Mouse (Mus musculus): ENCODE measurements around the gene Pde1b.

Gene Pde1b

DNA sequence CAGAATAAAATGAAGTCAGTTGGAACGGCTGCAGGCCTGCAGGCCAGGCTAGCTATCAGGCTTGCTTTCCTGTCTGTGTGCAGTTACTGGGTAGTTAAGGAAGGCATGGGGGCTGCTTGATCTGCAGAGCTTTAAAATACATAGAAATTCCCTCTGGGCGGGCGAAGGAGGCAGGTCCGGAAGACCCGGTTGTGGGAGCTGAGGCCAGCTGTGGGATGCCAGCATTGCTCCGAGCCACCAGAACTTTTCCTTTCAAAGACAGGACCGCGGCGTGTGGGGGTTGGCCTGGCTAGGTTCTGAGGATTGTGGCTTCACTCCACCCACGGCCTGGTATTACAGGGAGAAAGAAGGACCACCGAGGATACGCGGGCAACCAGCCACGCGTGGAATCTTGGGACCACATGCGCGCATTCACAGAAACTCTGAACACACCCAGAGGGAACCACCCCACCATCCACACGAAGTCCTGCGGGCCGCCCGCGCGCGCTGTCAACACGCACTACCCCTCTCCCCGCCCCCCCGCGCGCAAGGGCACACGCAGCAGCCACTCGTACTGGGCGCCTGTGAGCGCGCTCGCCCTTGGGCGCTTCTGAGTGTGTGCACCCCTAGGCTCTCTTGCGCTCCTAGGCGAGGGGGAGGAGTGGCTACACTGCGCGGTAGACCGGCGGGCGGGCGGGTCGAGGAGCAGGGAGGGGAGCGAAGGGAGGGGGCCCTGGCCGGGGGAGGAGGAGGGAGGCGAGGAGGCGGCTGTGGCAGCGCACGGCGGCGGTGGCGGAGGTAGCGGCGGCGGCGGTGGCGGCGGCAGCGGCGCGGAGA lies at the start of gene Pde1b:
Pde1b (plus strand) TSS at position 600 of the 816 bp plus-strand sequence.
- in situ Hi-C loops (cut with MboI, MseI) = no loop called here

DNA sequence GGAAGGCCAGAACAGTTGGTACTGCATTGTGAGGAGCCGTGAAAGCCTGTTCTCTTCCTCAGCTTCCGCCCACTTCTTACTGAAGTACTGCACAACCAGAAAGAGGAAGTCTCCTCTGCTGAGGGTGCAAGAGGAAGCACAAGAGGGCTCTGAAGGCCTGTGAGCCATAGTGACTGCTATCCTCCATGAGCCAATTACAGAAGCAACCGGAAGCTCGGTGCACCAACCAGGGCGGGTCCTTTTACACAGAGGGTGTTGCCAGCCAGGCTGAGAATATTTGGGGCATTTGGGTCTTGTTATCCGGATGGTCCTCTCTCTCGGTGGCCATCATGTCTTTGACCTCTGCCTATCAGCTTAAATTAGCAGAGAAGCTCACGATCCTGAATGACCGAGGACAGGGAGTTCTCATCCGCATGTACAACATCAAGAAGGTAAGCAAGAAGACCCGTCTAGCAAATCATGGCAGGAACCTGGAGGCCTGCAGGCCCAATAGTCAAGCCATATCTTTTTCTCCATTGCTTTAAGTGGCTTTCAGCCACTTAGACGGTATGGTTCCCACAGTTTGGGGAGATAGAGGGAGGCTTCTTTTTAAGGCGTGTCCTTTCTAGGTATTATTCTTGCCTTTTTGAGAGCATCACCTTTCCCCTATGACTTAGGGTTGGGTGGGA lies 49.1 kb upstream of the Pde1b start, which contains the start of gene Nckap1l:
Nckap1l (plus strand) TSS at position 244 of the 668 bp plus-strand sequence.
- in situ Hi-C loops (cut with MboI, MseI) = no loop called here

GRCm38 (mm10) chr15:103454449-103454848 lies 48.4 kb upstream of the Pde1b start:
- in situ Hi-C loops (cut with MboI, MseI) = no loop called here

DNA sequence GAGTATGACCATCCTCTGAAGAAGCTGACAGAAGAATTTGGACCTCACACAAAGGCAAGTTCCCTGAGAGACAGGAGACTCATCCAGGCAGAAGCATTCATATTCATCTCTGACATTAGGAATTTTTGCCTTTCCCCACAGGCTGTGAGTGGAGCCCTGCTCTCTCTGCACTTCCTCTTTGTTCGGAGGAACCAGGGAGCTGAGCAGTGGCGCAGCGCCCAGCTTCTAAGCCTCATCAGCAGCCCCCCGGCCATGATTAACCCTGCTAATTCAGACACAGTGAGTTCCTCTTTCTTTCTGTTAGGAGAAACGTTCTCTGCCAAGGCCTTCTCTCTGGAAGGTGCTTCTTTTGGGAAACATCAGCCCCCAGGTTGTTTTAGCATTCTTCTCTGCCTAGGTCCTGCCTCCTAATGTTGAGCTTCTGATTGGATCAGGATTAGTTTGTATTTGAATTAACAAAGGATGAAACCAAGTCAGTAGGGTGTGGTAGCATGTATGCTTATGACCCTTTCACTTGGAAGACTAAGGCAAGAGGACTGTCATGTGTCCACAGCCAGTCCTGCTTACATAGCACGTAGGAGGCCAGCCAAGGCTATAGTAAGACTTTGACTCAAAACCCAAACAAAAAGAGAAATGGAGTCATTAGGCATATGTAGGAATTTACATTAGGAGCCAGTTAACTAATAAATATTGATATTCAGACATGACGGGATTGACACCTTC lies 40.1 kb upstream of the Pde1b start:
- in situ Hi-C loops (cut with MboI, MseI) = no loop called here

- in situ Hi-C loops (cut with MboI, MseI) = no loop called here
Measured at GRCm38 (mm10) chr15:103471488-103472194, 31.2 kb upstream of the Pde1b start.

- in situ Hi-C loops (cut with MboI, MseI) = no loop called here
Measured at GRCm38 (mm10) chr15:103472265-103472664, 30.6 kb upstream of the Pde1b start.

DNA sequence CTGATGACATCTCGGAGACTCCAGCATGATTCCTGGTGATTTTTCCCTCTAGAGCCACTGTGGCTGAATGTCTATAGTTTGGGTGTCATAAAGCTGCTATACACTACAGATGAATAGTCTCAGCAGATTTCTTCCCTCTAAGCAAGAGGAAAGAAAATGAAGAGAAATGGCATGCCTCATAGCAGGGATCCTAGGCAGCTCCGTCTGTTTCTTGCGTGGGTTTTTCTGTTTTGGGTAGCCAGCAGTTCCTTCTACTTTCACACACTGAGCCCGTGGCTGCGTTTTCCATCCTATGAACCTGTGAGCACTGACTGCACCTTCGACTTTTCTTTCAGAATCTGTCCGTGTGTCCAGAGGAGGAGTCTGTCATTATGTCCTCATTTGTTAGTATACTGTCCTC lies 29.7 kb upstream of the Pde1b start:
- in situ Hi-C loops (cut with MboI, MseI) = no loop called here

- in situ Hi-C loops (cut with MboI, MseI) = no loop called here
Measured at GRCm38 (mm10) chr15:103473769-103474168, 29.1 kb upstream of the Pde1b start.

DNA sequence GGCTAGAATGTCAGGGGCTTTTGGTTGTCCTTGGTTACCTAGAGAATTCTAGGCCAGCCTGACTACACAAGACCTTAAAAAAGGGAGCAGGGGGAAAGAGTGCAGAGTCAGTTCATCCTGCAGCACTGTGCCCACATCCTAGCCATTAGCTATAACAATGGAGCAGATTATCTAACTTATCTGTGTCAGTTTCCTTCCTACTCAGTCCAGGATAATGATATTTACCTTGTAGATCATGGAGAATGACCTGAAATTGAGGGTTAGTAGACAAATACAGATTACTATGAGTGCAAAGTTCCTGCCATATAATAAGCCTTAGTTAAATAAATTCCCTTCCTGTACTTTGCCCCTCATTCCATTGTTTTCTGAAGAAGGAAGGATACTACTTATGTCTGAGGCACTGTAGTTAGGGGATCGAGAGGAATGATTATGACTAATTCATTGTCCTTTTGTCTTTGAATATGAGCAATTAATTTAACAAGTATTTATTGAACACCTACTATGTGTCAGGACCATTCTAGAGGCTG lies 23.7 kb upstream of the Pde1b start:
- in situ Hi-C loops (cut with MboI, MseI) = no loop called here

- in situ Hi-C loops (cut with MboI, MseI) = no loop called here
Measured at GRCm38 (mm10) chr15:103480129-103480528, 22.7 kb upstream of the Pde1b start.

DNA sequence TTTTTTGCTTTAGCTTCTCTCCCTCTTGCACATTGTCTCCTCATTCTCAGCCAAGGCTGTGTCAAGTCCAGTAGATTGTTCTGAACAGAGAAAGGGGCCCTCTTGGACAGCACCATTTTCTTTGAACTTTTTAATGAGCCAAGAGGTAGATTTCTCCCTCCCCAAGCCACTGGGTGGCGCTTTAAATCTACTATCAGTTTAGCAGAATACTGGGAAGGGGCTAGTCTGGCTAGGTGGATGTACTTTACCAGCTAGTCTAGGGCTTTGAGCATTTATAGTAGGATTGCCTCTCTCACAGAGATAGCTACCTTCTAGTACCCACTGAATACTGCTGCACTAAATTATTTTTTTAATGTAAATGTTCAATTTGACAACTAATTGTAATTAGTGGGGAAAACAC lies 20.3 kb upstream of the Pde1b start:
- in situ Hi-C loops (cut with MboI, MseI) = no loop called here

- in situ Hi-C loops (cut with MboI, MseI) = no loop called here
Measured at GRCm38 (mm10) chr15:103484490-103484889, 18.3 kb upstream of the Pde1b start.

DNA sequence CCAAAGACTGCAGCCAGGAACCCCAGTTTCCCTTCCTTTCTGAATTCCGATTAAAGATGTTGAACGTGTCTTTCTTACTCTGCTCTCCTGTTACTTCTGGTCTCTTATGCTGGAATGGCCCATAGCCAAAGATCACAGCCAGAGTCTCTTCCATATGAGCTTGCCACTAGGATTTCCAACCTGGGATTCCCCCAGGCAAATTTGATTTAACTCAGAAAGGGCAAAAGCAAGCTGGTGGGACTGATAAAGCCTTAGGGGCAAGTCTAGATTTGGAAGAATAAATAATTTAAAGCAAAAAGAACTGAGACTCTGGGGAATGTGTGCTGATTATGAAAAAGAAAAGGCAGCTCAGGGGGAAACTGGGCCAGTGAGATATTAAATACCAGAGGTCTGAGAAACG lies 17.7 kb upstream of the Pde1b start:
- in situ Hi-C loops (cut with MboI, MseI) = no loop called here

GRCm38 (mm10) chr15:103486658-103487057 lies 16.2 kb upstream of the Pde1b start:
- in situ Hi-C loops (cut with MboI, MseI) = no loop called here

- in situ Hi-C loops (cut with MboI, MseI) = no loop called here
Measured at GRCm38 (mm10) chr15:103488336-103488735, 14.5 kb upstream of the Pde1b start.

DNA sequence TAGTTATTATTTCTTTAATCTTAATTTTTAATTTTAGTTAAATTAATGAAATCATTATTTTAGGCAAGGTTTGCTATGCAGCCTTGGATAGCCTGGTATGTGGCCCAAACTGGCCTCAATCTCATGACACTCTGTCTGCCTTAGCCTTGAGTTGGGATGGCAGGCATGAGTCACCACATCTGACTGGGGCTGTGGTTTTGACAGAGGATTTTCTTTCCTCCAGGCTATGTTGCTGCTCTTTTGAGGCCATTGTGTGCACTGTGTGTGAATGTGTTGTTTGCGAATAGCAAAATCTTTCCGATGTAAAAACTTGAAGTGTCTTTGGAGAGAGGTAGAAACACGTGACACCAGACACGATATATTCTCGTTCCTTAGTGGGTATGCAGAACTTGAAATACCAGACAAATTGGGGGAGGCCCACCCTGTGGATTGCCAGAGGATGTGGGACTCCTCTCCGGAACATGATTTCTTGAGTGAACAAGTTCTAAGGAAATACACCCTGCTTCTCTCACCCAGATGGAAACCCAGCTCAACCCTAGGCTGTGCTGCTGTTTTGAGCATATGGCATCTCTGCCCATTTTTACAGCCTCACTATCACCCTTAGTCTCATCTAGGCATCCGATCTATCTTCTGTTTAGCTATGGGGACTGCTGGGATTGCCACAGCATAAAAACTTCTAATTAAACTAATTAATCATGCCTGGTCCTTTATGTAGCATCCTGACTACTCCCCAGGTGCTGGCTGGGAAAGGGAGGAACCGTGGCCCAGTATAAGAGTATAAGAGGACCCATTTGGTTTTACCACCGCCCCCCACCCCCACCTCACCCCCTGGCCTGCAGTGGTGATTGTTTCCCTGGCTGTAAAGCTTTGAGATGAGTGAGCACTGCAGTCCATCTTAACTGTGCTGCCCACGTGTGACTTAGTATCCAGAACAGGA lies 6.4 kb upstream of the Pde1b start:
- in situ Hi-C loops (cut with MboI, MseI) = no loop called here

- in situ Hi-C loops (cut with MboI, MseI) = no loop called here
Measured at GRCm38 (mm10) chr15:103498157-103498556, 4.7 kb upstream of the Pde1b start.

- in situ Hi-C loops (cut with MboI, MseI) = no loop called here
Measured at GRCm38 (mm10) chr15:103500723-103501122, 2.1 kb upstream of the Pde1b start.

GRCm38 (mm10) chr15:103501186-103501585 lies 1.6 kb upstream of the Pde1b start:
- in situ Hi-C loops (cut with MboI, MseI) = no loop called here

GRCm38 (mm10) chr15:103503251-103503600 lies 392 bp downstream of the Pde1b start:
- in situ Hi-C loops (cut with MboI, MseI) = no loop called here
